Mouse (Mus musculus) kidney, adult 2 months (tissue): ENCODE results near the gene Bhlha9.

Experiments used
- CTCF ChIP-seq: fragments of 200-500 bp; conservative IDR thresholded peaks from 2 replicates; pipeline ENCODE4 v1.5.1; 2011; ENCODE audit warnings: low read depth, mild to moderate bottlenecking, control low read depth, low read length, moderate library complexity, mixed read lengths; ENCODE audit not compliant: insufficient read depth, insufficient read length
- POLR2A ChIP-seq: fragments of 200-500 bp; IDR thresholded peaks from one replicate; pipeline ENCODE4 v1.6.1; 2011; ENCODE audit warnings: low read depth, low read length, control low read depth

DNA sequence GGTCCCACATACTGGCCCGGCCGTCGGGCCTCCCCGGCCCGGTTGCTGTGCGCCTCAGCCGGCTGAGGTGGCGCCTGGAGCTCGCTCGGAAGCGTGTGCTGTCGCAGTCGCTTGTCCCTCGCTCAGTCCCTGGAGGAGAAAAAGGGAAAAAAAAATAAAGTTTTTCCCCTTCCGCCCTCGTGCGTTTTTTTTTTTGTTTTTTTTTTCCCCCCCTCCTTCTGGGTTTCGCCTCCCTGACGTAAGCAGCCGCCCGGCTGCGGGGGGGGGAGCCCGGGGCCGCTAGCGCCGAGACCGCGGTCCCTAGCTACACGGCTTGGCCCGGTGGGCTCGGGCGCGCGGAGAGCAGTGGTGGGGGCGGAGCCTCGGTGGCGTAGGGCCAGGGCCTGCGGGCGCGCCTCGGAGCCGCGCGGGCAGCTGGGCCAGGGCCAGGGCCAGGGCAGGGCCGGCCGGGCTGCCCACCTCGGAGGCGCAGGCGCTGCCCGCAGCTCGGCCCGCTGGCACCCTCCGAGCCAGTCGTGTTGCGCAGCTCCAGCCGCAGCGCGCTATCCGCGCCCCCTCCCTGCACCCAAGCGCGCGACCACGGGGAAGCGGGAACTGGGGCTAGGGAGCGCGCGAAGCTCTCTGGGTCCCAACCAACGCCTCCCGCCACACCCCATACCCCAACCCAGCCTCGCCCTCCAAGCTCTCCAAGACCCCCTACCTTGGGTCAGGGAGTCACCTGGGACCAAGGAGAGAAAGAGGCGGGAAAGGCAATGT, 48.9 kb upstream of the Bhlha9 start:
- no peak for TF ChIP-seq CTCF
- TF ChIP-seq POLR2A, result no peak
